Comparison of ENCODE assay signal across 8 mouse cellular contexts in the genomic region with DNA sequence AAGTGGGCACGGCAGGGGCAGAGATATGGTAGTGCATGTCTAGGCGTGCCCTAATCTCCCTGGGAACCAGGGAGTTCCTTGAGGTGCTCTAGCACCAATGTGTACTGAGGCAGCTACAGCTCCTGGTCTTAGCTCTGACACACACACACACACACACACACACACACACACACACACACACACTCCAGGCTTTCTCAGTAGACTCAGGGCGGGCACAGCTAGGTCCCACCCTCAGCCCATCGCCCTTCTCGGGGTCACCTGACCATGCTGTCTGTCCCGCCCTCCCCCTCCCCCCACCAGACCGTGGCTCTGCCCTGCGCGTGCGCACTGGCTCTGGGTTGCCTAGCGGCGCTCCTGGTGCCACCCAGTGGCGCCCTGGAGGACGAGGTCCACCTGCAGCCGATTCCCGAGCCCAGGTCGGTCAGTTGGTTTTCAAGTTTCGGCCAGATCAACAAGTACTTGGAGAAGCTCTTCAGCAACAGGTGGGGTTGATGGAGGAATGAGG. TPM values are rescaled to one million over a fixed set of nuclear protein-coding genes. Genes with fewer than 3 reads are reported as not detected.
A peak's percentile ranks its signal among the peaks of the same experiment; 100 is the strongest.
DNase-seq lines count a peak whose midpoint lies in the region; ATAC-seq and TF ChIP-seq lines count a peak whose summit lies in the region.

No protein-coding gene starts in this region.

- TF ChIP-seq POLR2A in ES-Bruce4 (IDR thresholded peaks at IDR 0.05; ENCODE audit: insufficient read depth, low read length): no peak

- H3K9me3 ChIP-seq in ES-Bruce4 (replicated peaks; ENCODE audit: control insufficient read depth, insufficient read depth, low read length, poor library complexity, severe bottlenecking): no peaks in the 10 kb centered on the region
- H3K9me3 ChIP-seq in heart, embryonic 16.5 days (replicated peaks; ENCODE audit: control insufficient read depth, low read length): no peaks in the 10 kb centered on the region
- H3K9me3 ChIP-seq in lung, embryonic 15.5 days: no peaks in the 10 kb centered on the region

- peak overlapping the region; percentile 28 for H3K9ac ChIP-seq in ES-Bruce4 (ENCODE audit: low read depth, poor library complexity, severe bottlenecking)
- peak overlapping the region; percentile 42 for H3K9ac ChIP-seq in heart, embryonic 16.5 days (ENCODE audit: low read length)
- H3K9ac ChIP-seq in lung, embryonic 15.5 days: peak overlapping the region; percentile 18; the same call in 1 of the 2 replicates

- no peak overlapping the region for H3K27ac ChIP-seq in ES-Bruce4 (ENCODE audit: insufficient read depth, low read length)
- H3K27ac ChIP-seq in heart, embryonic 16.5 days (ENCODE audit: low read length): no peak overlapping the region
- H3K27ac ChIP-seq in lung, embryonic 15.5 days: no peak overlapping the region

- WGBS in heart, embryonic 16.5 days: 5% methylated on average over 18 of the region's 18 CpGs
- 4% methylated on average over 18 of the region's 18 CpGs for WGBS in lung, embryonic 15.5 days

- peak; percentile 81 for ATAC-seq in erythroblast, adult 5-6 weeks (replicated peaks; ENCODE audit: low FRiP score, poor library complexity, severe bottlenecking)
- ATAC-seq in heart, embryonic 16.5 days (replicated peaks; ENCODE audit: extremely low read depth, insufficient read depth, low FRiP score): peak; percentile 92
- ATAC-seq in lung, embryonic 15.5 days (ENCODE audit: borderline replicate concordance, extremely low read depth, low FRiP score, low TSS enrichment): peak; percentile 88

- H3K4me3 ChIP-seq in ES-Bruce4 (ENCODE audit: low read depth, low read length): peak overlapping the region; percentile 47
- H3K4me3 ChIP-seq in heart, embryonic 16.5 days (ENCODE audit: low read length): peak overlapping the region; percentile 34
- H3K4me3 ChIP-seq in lung, embryonic 15.5 days: peak overlapping the region; percentile 20

- peak; percentile 66 for DNase-seq in brain, embryonic 18.5 days (ENCODE audit: low read depth, low spot score)
- peak; percentile 76 to 86 for DNase-seq in kidney, postnatal 36 days
- DNase-seq in retina, embryonic 14.5 days (ENCODE audit: low spot score): peak; percentile 93
- DNase-seq in urinary bladder, adult 2 months (ENCODE audit: low spot score): peak; percentile 62

- TF ChIP-seq CTCF in ES-Bruce4 (IDR thresholded peaks at IDR 0.05; ENCODE audit: low read depth, low read length): peak; percentile 60

- H3K36me3 ChIP-seq in ES-Bruce4 (ENCODE audit: control insufficient read depth, insufficient read depth, low read length, poor library complexity, severe bottlenecking): no peaks in the 10 kb centered on the region
- no peaks in the 10 kb centered on the region for H3K36me3 ChIP-seq in heart, embryonic 16.5 days (ENCODE audit: control insufficient read depth, insufficient read depth)
- H3K36me3 ChIP-seq in lung, embryonic 15.5 days: no peaks in the 10 kb centered on the region

- H3K27me3 ChIP-seq in ES-Bruce4 (ENCODE audit: control insufficient read depth, insufficient read depth, low read length, poor library complexity, severe bottlenecking): no peaks in the 10 kb centered on the region
- H3K27me3 ChIP-seq in heart, embryonic 16.5 days (ENCODE audit: control insufficient read depth, insufficient read depth, low read length): peaks cover 13% of the 10 kb centered on the region
- H3K27me3 ChIP-seq in lung, embryonic 15.5 days: peaks cover 6% of the 10 kb centered on the region

- H3K4me2 ChIP-seq in heart, embryonic 16.5 days (ENCODE audit: low read depth, low read length): peak overlapping the region; percentile 64
- peak overlapping the region; percentile 51 for H3K4me2 ChIP-seq in lung, embryonic 15.5 days

- TF ChIP-seq EP300 in ES-Bruce4 (IDR thresholded peaks at IDR 0.05; ENCODE audit: insufficient read depth, low read depth, low read length): peak; percentile 37; the same call in 1 of the 2 replicates

- H3K4me1 ChIP-seq in ES-Bruce4 (ENCODE audit: control insufficient read depth, insufficient read depth, low read length): peaks cover 2% of the 10 kb centered on the region
- peaks cover 5% of the 10 kb centered on the region for H3K4me1 ChIP-seq in heart, embryonic 16.5 days (ENCODE audit: control insufficient read depth, insufficient read depth, low read length)
- peaks cover 15% of the 10 kb centered on the region for H3K4me1 ChIP-seq in lung, embryonic 15.5 days

RNA-seq across cellular contexts. Expression of gene Ppy, which starts 4.2 kb away (rescaled TPM):
- polyA plus RNA-seq in ES-Bruce4 (2011; ENCODE audit: insufficient read depth, insufficient read length, low read depth, missing spikeins): not detected in 2 replicates
- total RNA-seq in erythroblast, adult 5-6 weeks (2015; ENCODE audit: low replicate concordance): not detected in 2 replicates
- total RNA-seq in erythroblast, adult 5-6 weeks (2017; ENCODE audit: low replicate concordance): not detected in 2 replicates
- polyA plus RNA-seq in heart, embryonic 16.5 days (2015; fragmentation: Nextera tagmentation; extraction: Ambion mirVana): not detected in 2 replicates
- polyA plus RNA-seq in lung, embryonic 15.5 days (2015; fragmentation: Nextera tagmentation; extraction: Ambion mirVana): not detected in 2 replicates
- 0.19 and 0.51 TPM in 2 replicates for polyA plus RNA-seq in urinary bladder, adult 2 months (2012; rRNA removed)

RNA-seq across cellular contexts. Expression of gene Mpp2, which starts 8.6 kb away (rescaled TPM):
- polyA plus RNA-seq in ES-Bruce4 (2011; ENCODE audit: insufficient read depth, insufficient read length, low read depth, missing spikeins): 3.4 and 3.6 TPM in 2 replicates
- total RNA-seq in erythroblast, adult 5-6 weeks (2015; ENCODE audit: low replicate concordance): 7.7 and 12.7 TPM in 2 replicates
- total RNA-seq in erythroblast, adult 5-6 weeks (2017; ENCODE audit: low replicate concordance): 14.2 and 20.6 TPM in 2 replicates
- 6.6 and 9.1 TPM in 2 replicates for polyA plus RNA-seq in heart, embryonic 16.5 days (2015; fragmentation: Nextera tagmentation; extraction: Ambion mirVana)
- polyA plus RNA-seq in lung, embryonic 15.5 days (2015; fragmentation: Nextera tagmentation; extraction: Ambion mirVana): 5.8 and 6.9 TPM in 2 replicates
- polyA plus RNA-seq in urinary bladder, adult 2 months (2012; rRNA removed): 18.9 and 21.0 TPM in 2 replicates

RNA-seq across cellular contexts. Expression of gene Pyy, which starts 10.7 kb away (rescaled TPM):
- not detected in 2 replicates for polyA plus RNA-seq in ES-Bruce4 (2011; ENCODE audit: insufficient read depth, insufficient read length, low read depth, missing spikeins)
- total RNA-seq in erythroblast, adult 5-6 weeks (2015; ENCODE audit: low replicate concordance): not detected in 2 replicates
- total RNA-seq in erythroblast, adult 5-6 weeks (2017; ENCODE audit: low replicate concordance): not detected in 2 replicates
- polyA plus RNA-seq in heart, embryonic 16.5 days (2015; fragmentation: Nextera tagmentation; extraction: Ambion mirVana): not detected in 2 replicates
- polyA plus RNA-seq in lung, embryonic 15.5 days (2015; fragmentation: Nextera tagmentation; extraction: Ambion mirVana): not detected in 2 replicates
- not detected in 2 replicates for polyA plus RNA-seq in urinary bladder, adult 2 months (2012; rRNA removed)

RNA-seq across cellular contexts. Expression of gene Nags, which starts 48.4 kb away (rescaled TPM):
- 0.65 TPM in 1 of 2 replicates, not detected in the other for polyA plus RNA-seq in ES-Bruce4 (2011; ENCODE audit: insufficient read depth, insufficient read length, low read depth, missing spikeins)
- total RNA-seq in erythroblast, adult 5-6 weeks (2015; ENCODE audit: low replicate concordance): not detected in 2 replicates
- 0.43 and 1.5 TPM in 2 replicates for total RNA-seq in erythroblast, adult 5-6 weeks (2017; ENCODE audit: low replicate concordance)
- 0.14 and 0.29 TPM in 2 replicates for polyA plus RNA-seq in heart, embryonic 16.5 days (2015; fragmentation: Nextera tagmentation; extraction: Ambion mirVana)
- polyA plus RNA-seq in lung, embryonic 15.5 days (2015; fragmentation: Nextera tagmentation; extraction: Ambion mirVana): 0.46 and 0.67 TPM in 2 replicates
- 0.07 and 0.15 TPM in 2 replicates for polyA plus RNA-seq in urinary bladder, adult 2 months (2012; rRNA removed)

RNA-seq across cellular contexts. Expression of gene Cd300lg, which starts 55.6 kb away (rescaled TPM):
- not detected in 2 replicates for polyA plus RNA-seq in ES-Bruce4 (2011; ENCODE audit: insufficient read depth, insufficient read length, low read depth, missing spikeins)
- total RNA-seq in erythroblast, adult 5-6 weeks (2015; ENCODE audit: low replicate concordance): 2.1 and 7.1 TPM in 2 replicates
- 0.42 and 0.77 TPM in 2 replicates for total RNA-seq in erythroblast, adult 5-6 weeks (2017; ENCODE audit: low replicate concordance)
- 11.6 TPM in 2 replicates for polyA plus RNA-seq in heart, embryonic 16.5 days (2015; fragmentation: Nextera tagmentation; extraction: Ambion mirVana)
- 0.59 and 0.63 TPM in 2 replicates for polyA plus RNA-seq in lung, embryonic 15.5 days (2015; fragmentation: Nextera tagmentation; extraction: Ambion mirVana)
- 15.3 and 19.8 TPM in 2 replicates for polyA plus RNA-seq in urinary bladder, adult 2 months (2012; rRNA removed)
